Mouse (Mus musculus) lung, embryonic 16.5 days (tissue): ENCODE results near the gene Cfap54. TPM values are rescaled to one million over a fixed set of nuclear protein-coding genes. Genes with fewer than 3 reads are reported as not detected.
A peak's percentile ranks its signal among the peaks of the same experiment; 100 is the strongest.

Experiments used
- ATAC-seq: fragments of 200-750 bp; cut with Nextera tagmentation; 2 replicates; pipeline ENCODE4 v1.8.0; 2017; ENCODE audit warnings: low read depth, mild to moderate bottlenecking, moderate library complexity
- H3K27ac ChIP-seq: fragments of 300-500 bp; sonication (generic); 2 replicates; pipeline ENCODE4 v1.5.1; 2014; ENCODE audit warnings: mild to moderate bottlenecking, control low read depth, low read length
- H3K27me3 ChIP-seq: fragments of 300-500 bp; sonication (generic); 2 replicates; pipeline ENCODE4 v1.6.1; 2014; ENCODE audit warnings: low read depth, low read length, mixed read lengths; ENCODE audit not compliant: control insufficient read depth, insufficient read depth
- H3K36me3 ChIP-seq: fragments of 300-500 bp; sonication (generic); 2 replicates; pipeline ENCODE4 v1.6.1; 2014; ENCODE audit warnings: low read length; ENCODE audit not compliant: control insufficient read depth, insufficient read depth
- H3K4me1 ChIP-seq: fragments of 300-500 bp; sonication (generic); replicated peaks from 2 replicates; pipeline ENCODE4 v1.6.1; 2014; ENCODE audit warnings: low read length, mixed read lengths; ENCODE audit not compliant: control insufficient read depth, insufficient read depth
- H3K4me2 ChIP-seq: fragments of 300-500 bp; sonication (generic); 2 replicates; pipeline ENCODE4 v1.6.1; 2014; ENCODE audit warnings: low read depth, low read length, control low read depth
- H3K4me3 ChIP-seq: fragments of 300-500 bp; sonication (generic); 2 replicates; pipeline ENCODE4 v1.5.1; 2014; ENCODE audit warnings: mild to moderate bottlenecking, low read length, control low read depth
- H3K9ac ChIP-seq: fragments of 300-500 bp; sonication (generic); 2 replicates; pipeline ENCODE4 v1.6.1; 2014; ENCODE audit warnings: low read length, control low read depth
- H3K9me3 ChIP-seq: fragments of 300-500 bp; sonication (generic); 2 replicates; pipeline ENCODE4 v1.6.1; 2016; ENCODE audit warnings: low read length; ENCODE audit not compliant: control insufficient read depth
- WGBS: fragments of 180-500 bp; shearing (Covaris S2); extraction: QIAGEN DNeasy Blood & Tissue Kit; methylation state at CpG from one replicate; pipeline ENCODE4 v1.1.7; 2014; 5-methylcytosine and 5-hydroxymethylcytosine counted together
- polyA plus RNA-seq: library from polyadenylated mRNA; unstranded; fragments of >200 nt; fragmentation: Nextera tagmentation; extraction: Ambion mirVana; gene quantifications from 2 replicates; pipeline ENCODE4 v1.2.1, GENCODE M21; 2015

The Cfap54 gene
- 2.0 and 2.2 TPM in 2 replicates for polyA plus RNA-seq

GRCm38 (mm10) chr10:93081133-93081779, at the start of gene Cfap54:
Cfap54 (minus strand) TSS chr10:93081618.
- Histone ChIP-seq H3K36me3 (no peaks in the 10 kb centered on the region), H3K4me3 (peak within 1 kb of the TSS; percentile 53), H3K4me1 (peaks cover 7% of the 10 kb centered on the region; the same call in 1 of the 2 replicates), H3K27me3 (no peaks in the 10 kb centered on the region), H3K27ac (no peak within 1 kb of the TSS), H3K9me3 (no peaks in the 10 kb centered on the region), H3K4me2 (peak within 1 kb of the TSS; percentile 62), H3K9ac (peak within 1 kb of the TSS; percentile 43)
- 1% methylated on average over 34 of the region's 34 CpGs for WGBS
- peak; percentile 94 for ATAC-seq

GRCm38 (mm10) chr10:93130456-93130940, 49.1 kb upstream of the Cfap54 start:
- no peak overlapping the region for H3K4me2 ChIP-seq
- H3K9me3 ChIP-seq = no peaks in the 10 kb centered on the region
- H3K27ac ChIP-seq = no peak overlapping the region
- no peak overlapping the region for H3K4me3 ChIP-seq
- no peaks in the 10 kb centered on the region for H3K4me1 ChIP-seq
- H3K9ac ChIP-seq = no peak overlapping the region
- H3K36me3 ChIP-seq = no peaks in the 10 kb centered on the region
- ATAC-seq = no peak
- no peaks in the 10 kb centered on the region for H3K27me3 ChIP-seq
- WGBS = 67% methylated on average over 10 of the region's 10 CpGs

GRCm38 (mm10) chr10:93129904-93130455, 48.6 kb upstream of the Cfap54 start:
- 74% methylated on average over 9 of the region's 9 CpGs for whole genome bisulfite sequencing

GRCm38 (mm10) chr10:93129345-93129744, 47.9 kb upstream of the Cfap54 start:
- Histone ChIP-seq H3K4me3 (no peak overlapping the region), H3K4me2 (no peak overlapping the region), H3K9ac (no peak overlapping the region), H3K27ac (no peak overlapping the region), H3K36me3 (no peaks in the 10 kb centered on the region), H3K4me1 (no peaks in the 10 kb centered on the region), H3K27me3 (no peaks in the 10 kb centered on the region), H3K9me3 (no peaks in the 10 kb centered on the region)
- WGBS = 75% methylated on average over 1 of the region's 1 CpGs
- ATAC-seq = no peak

More at GRCm38 (mm10) chr10:93129904-93130455, 48.6 kb upstream of the Cfap54 start:
- no peaks in the 10 kb centered on the region for H3K27me3 ChIP-seq
- no peaks in the 10 kb centered on the region for H3K4me1 ChIP-seq
- H3K4me3 ChIP-seq = no peak overlapping the region
- no peaks in the 10 kb centered on the region for H3K36me3 ChIP-seq
- H3K9ac ChIP-seq = no peak overlapping the region
- no peaks in the 10 kb centered on the region for H3K9me3 ChIP-seq
- H3K4me2 ChIP-seq = no peak overlapping the region
- ATAC-seq = no peak
- H3K27ac ChIP-seq = no peak overlapping the region

DNA sequence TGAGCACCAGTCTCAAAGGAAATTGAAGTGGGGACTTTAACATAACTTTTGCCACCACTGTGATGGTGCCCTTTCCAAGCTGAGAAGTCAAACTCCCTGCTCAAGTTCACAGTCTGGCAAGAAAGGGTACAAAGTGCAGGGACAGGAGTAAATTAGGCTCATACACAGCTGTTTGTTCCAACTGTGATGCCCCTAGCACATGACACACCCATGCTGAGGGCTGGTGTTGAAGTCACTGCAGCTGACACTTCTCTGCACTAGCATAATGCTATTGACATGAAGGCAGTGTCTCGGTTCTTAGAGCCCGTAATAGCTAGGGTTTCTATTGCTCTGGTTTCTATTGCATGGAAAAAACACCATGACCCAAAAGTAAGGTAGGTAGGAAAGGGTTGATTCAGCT, 47.1 kb upstream of the Cfap54 start:
- H3K36me3 ChIP-seq = no peaks in the 10 kb centered on the region
- no peaks in the 10 kb centered on the region for H3K4me1 ChIP-seq
- no peak overlapping the region for H3K27ac ChIP-seq
- no peaks in the 10 kb centered on the region for H3K9me3 ChIP-seq
- ATAC-seq = no peak
- no peak overlapping the region for H3K4me2 ChIP-seq
- no peaks in the 10 kb centered on the region for H3K27me3 ChIP-seq
- no peak overlapping the region for H3K9ac ChIP-seq
- WGBS = 72% methylated on average over 2 of the region's 2 CpGs
- H3K4me3 ChIP-seq = no peak overlapping the region

DNA sequence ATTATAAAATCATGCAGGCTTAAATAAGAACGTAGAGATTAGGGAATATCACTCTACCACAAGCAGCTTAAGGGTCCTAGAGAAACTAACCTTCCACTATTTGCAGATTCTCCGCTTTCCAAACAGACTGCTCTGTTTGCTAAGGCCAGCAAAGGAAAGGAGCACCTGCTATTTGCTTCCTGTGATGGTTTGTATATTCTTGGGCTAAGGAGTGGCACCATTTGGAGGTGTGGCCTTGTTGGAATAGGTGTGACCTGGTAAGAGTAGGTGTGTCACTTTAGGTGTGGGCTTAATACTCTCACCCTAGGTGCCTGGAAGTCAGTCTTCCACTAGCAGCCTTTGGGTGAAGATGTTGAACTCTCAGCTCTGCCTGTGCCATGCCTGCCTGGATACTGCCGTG, 44.6 kb upstream of the Cfap54 start:
- H3K9ac ChIP-seq = no peak overlapping the region
- no peaks in the 10 kb centered on the region for H3K4me1 ChIP-seq
- no peaks in the 10 kb centered on the region for H3K36me3 ChIP-seq
- H3K4me3 ChIP-seq = no peak overlapping the region
- H3K27me3 ChIP-seq = no peaks in the 10 kb centered on the region
- ATAC-seq = no peak
- H3K27ac ChIP-seq = no peak overlapping the region
- no peak overlapping the region for H3K4me2 ChIP-seq
- 61% methylated on average over 3 of the region's 3 CpGs for WGBS
- no peaks in the 10 kb centered on the region for H3K9me3 ChIP-seq

GRCm38 (mm10) chr10:93123957-93124613, 42.7 kb upstream of the Cfap54 start:
- Histone ChIP-seq H3K27me3 (no peaks in the 10 kb centered on the region), H3K9ac (no peak overlapping the region), H3K4me3 (no peak overlapping the region), H3K36me3 (no peaks in the 10 kb centered on the region), H3K4me1 (no peaks in the 10 kb centered on the region), H3K9me3 (no peaks in the 10 kb centered on the region), H3K4me2 (peak overlapping the region; percentile 12), H3K27ac (peak overlapping the region; percentile 75)
- WGBS = 42% methylated on average over 12 of the region's 12 CpGs
- ATAC-seq = peak; percentile 86

GRCm38 (mm10) chr10:93123310-93123709, 41.9 kb upstream of the Cfap54 start:
- no peak overlapping the region for H3K4me3 ChIP-seq
- 75% methylated on average over 4 of the region's 4 CpGs for WGBS
- no peak overlapping the region for H3K4me2 ChIP-seq
- H3K9me3 ChIP-seq = no peaks in the 10 kb centered on the region
- no peaks in the 10 kb centered on the region for H3K27me3 ChIP-seq
- no peak for ATAC-seq
- H3K4me1 ChIP-seq = no peaks in the 10 kb centered on the region
- H3K36me3 ChIP-seq = no peaks in the 10 kb centered on the region
- no peak overlapping the region for H3K9ac ChIP-seq
- peak overlapping the region; percentile 75 for H3K27ac ChIP-seq

- Histone ChIP-seq H3K4me2 (no peak overlapping the region), H3K27ac (no peak overlapping the region), H3K4me1 (no peaks in the 10 kb centered on the region), H3K9ac (no peak overlapping the region), H3K36me3 (no peaks in the 10 kb centered on the region), H3K9me3 (no peaks in the 10 kb centered on the region), H3K4me3 (no peak overlapping the region), H3K27me3 (no peaks in the 10 kb centered on the region)
- 63% methylated on average over 12 of the region's 12 CpGs for WGBS
- ATAC-seq = no peak
Measured at GRCm38 (mm10) chr10:93122399-93123184, 41.2 kb upstream of the Cfap54 start.
